Mouse (Mus musculus) R1 (cell line): ENCODE results near the gene Plp1.

Experiments
- DNase-seq: peaks from one replicate; pipeline ENCODE4 v3.0.0-alpha.2; 2018; ENCODE audit warnings: low read depth, low spot score

Gene Plp1

GRCm38 (mm10) chrX:136822371-136822770 lies at the start of gene Plp1:
Gene Plp1 (plus strand): TSS chrX:136822671.
- no peak for DNase-seq

DNA sequence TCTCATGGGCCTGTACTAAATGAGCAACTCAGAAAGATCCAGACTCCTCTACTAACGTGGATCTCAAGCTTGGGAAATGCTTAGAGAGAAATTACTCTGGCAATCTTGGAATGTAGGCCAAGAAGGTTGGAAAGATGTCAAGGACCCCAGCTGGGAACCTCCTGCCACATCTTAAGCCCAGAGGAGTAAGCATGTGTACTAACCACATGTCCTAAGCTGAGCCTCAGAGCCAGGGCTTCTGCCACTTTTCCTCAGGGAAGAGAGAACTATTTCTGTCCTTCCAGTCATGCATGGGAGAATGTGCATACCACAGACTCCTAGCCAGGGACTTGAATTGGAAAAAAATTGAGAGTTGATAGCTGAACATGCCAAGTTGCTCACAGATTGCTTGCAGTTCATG lies 49.4 kb upstream of the Plp1 start:
- DNase-seq, result no peak

GRCm38 (mm10) chrX:136778046-136778445 lies 44.4 kb upstream of the Plp1 start:
- no peak for DNase-seq

- no peak for DNase-seq
These were observed 43.2 kb upstream of the Plp1 start for GRCm38 (mm10) chrX:136779262-136779661.

DNA sequence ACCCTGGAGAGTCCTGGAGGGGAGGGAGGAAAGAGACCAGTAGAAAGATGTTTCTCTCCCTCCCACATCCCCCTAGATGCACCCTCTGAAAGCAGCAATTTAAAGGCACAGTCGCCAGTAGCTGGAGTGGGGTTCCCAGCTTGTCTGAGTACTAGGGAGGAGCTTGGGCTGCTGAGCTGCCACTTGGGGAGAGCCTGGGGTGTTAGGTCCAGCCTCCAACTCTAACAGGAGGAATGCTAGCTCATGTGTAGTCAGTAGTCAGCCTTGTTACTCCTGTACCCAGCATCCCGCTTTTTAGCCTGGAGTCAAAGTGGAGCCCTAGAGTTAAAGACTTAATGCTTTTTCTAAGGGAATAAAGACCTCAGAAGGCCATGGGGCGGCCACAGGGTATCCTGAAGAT lies 42.4 kb upstream of the Plp1 start, which contains the start of gene Glra4:
Gene Glra4, minus strand, starts transcription at position 101 of the 400 bp plus-strand sequence.
- DNase-seq, result no peak

DNA sequence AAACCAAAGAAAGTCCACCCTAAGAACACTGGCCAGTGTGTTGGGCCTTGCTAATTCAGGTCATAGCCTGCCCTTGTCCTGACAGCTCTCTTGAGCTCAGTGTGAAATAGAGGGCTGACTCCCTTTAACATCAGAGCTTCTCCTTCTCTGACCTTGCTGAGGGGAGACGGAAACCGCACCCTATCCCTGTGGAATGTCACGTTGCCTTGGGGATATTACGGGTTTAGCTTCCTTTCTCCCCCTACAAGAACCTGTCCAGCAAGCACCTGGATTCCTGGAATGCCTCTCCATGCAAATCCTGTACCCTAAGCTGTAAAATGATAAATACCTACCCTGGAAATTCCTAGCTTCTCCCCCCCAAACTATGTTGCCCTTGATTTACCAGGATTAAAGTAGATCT lies 33.0 kb upstream of the Plp1 start:
- DNase-seq, result peak; percentile 95

DNA sequence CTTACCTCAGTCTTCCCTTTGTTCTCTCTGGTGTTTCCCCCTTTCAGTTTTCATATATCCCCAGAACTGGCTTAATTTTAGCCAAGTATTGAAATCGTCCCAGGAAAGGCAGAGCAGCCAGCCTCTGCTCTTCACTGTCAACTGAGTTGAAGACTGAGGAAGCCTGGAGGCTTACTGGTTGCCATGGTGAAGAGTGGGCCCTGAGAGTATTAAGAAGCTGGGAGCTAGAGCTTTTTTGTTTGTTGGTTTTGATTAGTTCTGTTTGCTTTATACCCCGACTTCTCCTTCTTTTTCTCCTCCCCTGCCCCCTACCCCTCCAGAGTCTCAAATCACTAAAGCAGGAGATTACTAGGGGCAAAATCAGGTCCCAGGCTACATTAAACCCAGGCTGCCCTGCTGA lies 25.2 kb upstream of the Plp1 start:
- no peak for DNase-seq

DNA sequence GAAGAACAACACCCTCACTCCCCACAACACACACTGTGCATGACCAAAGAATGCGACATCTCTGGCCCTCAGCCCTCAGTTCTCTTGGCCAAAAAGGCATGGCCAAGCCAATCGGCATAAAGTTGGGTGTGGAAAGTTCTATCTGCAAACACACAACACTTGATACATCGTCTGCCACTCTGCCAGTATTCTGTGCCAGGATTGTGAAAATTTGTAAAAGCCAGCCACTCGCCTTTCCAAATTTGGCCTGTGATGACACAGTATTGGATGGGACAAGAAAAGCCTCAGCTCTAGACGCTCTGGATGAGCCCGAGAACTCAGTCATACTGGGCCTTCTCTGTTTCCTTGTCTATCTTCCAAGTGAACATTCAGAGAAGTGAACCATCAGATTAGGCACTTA lies 2.7 kb upstream of the Plp1 start:
- no peak for DNase-seq

DNA sequence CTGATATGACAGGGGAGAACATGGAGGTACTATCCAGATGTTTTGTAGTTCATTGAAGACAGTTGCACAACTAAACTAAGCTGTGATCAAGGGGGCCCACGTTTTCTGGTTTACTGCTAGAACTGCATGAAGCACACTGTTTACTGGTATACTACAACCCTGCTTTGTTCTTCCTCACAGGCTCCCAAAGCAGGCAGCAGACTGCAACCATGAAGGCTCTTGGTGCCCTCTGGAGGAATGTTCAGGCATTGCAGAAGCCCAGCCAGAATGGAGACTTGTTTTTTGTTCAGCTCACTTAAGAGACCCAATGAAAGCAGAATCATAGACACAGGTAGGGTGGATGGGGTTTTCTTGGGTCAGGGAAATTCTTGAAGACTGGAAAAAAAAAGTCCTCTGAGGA lies 2.2 kb upstream of the Plp1 start:
- peak; percentile 58 for DNase-seq

- no peak for DNase-seq
These were observed 2.5 kb downstream of the Plp1 start for GRCm38 (mm10) chrX:136825016-136825415.

DNA sequence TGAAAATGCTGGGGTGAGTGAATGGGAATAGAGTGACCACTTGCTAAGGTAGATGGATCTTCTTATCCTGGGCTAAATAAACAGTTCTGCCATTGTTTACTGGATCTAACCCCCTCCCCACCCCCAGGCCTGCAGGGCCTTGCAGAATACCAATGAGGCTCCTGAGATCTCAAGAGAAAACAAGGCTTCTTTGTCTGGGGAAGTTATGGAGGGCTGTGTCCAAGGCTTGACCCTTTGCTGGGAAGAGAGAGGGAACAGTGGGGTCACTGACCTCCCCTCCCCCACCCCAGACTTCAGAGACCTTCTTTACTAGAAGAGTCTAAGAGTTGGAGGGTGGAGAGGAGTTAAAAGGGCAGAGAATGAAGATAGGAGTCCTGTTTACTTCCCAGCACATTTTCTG lies 6.1 kb downstream of the Plp1 start:
- DNase-seq, result no peak

GRCm38 (mm10) chrX:136850300-136850699 lies 27.8 kb downstream of the Plp1 start:
- DNase-seq, result peak; percentile 52

DNA sequence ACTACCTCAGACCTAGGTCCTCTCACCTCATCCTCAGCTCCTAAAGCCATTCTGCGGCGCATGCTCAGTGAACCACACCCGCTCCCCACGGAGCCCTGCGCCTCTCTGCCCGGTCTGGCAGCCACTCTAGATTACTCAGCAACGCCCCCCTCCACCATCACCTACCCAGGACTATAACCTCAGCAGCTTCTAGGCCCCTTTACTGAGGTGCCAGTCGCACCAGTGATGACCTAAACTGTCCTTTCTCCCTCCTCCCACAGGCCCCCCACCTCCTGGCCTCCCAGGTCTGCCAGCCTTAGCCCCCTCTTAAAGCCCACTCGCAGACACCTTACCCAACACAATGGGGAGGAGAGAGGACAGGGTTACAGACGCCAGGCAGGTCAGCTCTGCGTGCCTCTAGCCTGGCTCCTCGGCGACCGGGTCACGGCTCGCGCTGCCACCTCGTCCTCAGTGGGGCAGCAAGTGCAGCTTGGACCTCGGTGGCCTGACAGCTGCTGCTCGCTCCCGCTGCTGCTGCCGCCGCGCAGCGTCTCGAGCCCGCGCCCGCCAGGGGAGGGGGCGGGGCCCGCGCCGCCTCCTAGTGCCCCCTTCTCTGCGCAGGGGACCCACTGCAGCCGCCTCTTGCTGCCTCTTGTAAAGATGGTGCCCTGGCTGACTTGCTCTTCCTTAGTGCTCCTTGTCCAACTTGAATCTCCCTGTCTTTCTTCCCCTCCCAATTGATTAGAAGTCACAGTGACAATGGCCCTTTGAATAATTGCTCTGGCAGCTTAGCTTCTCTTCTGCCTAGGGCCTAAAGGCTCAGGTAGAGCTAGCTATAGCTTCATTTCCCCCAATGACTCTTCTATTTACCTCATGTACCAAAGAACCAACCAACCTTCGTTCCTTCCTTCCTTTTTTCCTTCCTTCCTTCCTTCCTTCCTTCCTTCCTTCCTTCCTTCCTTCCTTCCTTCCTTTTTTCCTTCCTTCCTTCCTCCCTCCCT lies 45.9 kb downstream of the Plp1 start, which contains the start of gene Rab9b:
Gene Rab9b, minus strand, starts transcription at position 695 of the 980 bp plus-strand sequence.
- DNase-seq, result peak; percentile 41
